Mouse (Mus musculus) limb, embryonic 10.5 days (tissue): Measurements from ENCODE around the gene Fcgbp. TPM values are rescaled to one million over a fixed set of nuclear protein-coding genes. Genes with fewer than 3 reads are reported as not detected.
A peak's percentile ranks its signal among the peaks of the same experiment; 100 is the strongest.

Source experiments
- DNase-seq: peaks from one replicate; pipeline ENCODE4 v3.0.0-alpha.2; 2017; ENCODE audit warnings: low spot score
- H3K27ac ChIP-seq: fragments of 300-500 bp; sonication (generic); 2 replicates; pipeline ENCODE4 v1.5.1; 2016; ENCODE audit warnings: mild to moderate bottlenecking
- H3K27me3 ChIP-seq: fragments of 300-500 bp; sonication (generic); 2 replicates; pipeline ENCODE4 v1.6.1; 2016; ENCODE audit warnings: low read depth, mild to moderate bottlenecking; ENCODE audit not compliant: poor library complexity, severe bottlenecking
- H3K36me3 ChIP-seq: fragments of 300-500 bp; sonication (generic); 2 replicates; pipeline ENCODE4 v1.6.1; 2016; ENCODE audit warnings: mild to moderate bottlenecking, moderate library complexity
- H3K4me1 ChIP-seq: fragments of 300-500 bp; sonication (generic); 2 replicates; pipeline ENCODE4 v1.6.1; 2016
- H3K4me3 ChIP-seq: fragments of 300-500 bp; sonication (generic); 2 replicates; pipeline ENCODE4 v1.5.1; 2016; ENCODE audit warnings: mild to moderate bottlenecking, moderate library complexity
- H3K9me3 ChIP-seq: fragments of 300-500 bp; sonication (generic); replicated peaks from 2 replicates; pipeline ENCODE4 v1.6.1; 2016; ENCODE audit warnings: mild to moderate bottlenecking
- WGBS: fragments of 180-500 bp; shearing (Covaris S2); methylation state at CpG from one replicate; pipeline ENCODE4 v1.1.7; 2016; 5-methylcytosine and 5-hydroxymethylcytosine counted together
- polyA plus RNA-seq: library from polyadenylated mRNA; unstranded; fragments of >200 nt; fragmentation: Nextera tagmentation; extraction: Ambion mirVana; gene quantifications from 2 replicates; pipeline ENCODE4 v1.2.1, GENCODE M21; 2016

Gene Fcgbp
- polyA plus RNA-seq, result 0.31 and 0.36 TPM in 2 replicates

GRCm38 (mm10) chr7:28070531-28071298 is at the start of gene Fcgbp:
Fcgbp (plus strand) TSS chr7:28071236.
- Histone ChIP-seq H3K27me3 (no peaks in the 10 kb centered on the region), H3K4me1 (peaks cover 6% of the 10 kb centered on the region), H3K9me3 (no peaks in the 10 kb centered on the region), H3K36me3 (no peaks in the 10 kb centered on the region), H3K4me3 (no peak within 1 kb of the TSS), H3K27ac (no peak within 1 kb of the TSS)
- 86% methylated on average over 21 of the region's 21 CpGs for WGBS
- no peak for DNase-seq

GRCm38 (mm10) chr7:28044524-28044923 is 26.5 kb upstream of the Fcgbp start:
- Histone ChIP-seq H3K4me1 (peaks cover 8% of the 10 kb centered on the region), H3K27me3 (no peaks in the 10 kb centered on the region), H3K4me3 (no peak overlapping the region), H3K27ac (no peak overlapping the region), H3K36me3 (peaks cover 95% of the 10 kb centered on the region), H3K9me3 (no peaks in the 10 kb centered on the region)
- WGBS, result 86% methylated on average over 4 of the region's 4 CpGs
- DNase-seq, result no peak

DNA sequence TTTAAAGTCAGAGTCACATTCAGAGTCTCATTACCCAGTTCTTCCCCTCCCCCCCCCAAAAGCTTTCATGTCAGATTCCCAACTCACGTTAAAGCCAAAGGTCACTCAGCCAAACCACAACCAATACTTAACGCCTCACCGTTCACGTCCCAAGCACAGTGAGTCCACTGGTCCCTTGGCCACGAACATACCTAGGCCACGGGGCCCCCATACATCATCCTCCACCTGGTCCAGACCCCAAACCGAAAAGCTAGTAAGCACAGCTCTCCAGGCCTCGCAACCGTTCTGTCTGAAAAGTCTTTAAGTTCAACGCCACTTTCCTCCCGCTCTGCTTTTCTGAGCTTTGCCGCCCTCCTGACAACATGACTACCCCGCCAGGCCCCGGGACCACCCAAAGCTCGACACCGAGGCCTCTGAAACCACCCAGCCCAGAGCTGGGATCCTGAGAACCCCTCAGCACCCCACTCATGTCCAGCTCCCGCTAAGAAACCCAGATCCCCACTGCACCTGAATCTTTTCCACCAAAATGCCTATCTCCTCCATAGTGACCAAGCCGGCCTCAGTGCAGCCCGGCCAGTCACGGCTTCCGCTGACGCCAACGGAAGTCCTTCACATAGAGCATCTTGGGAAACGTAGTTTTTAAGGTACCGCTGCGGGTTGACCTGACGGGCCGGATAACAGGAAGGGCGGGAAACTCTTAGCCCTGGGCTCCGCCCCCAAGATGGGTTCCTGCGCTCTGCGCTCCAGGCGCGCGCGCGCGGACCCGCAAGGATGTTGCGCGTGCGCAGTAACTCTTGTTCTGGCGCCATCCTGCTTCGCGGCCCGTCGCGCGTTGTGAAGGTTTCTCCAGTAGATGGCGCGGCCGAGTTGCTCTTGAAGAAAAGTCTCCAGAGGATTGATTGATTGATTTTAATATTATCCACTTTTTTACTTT is 21.3 kb upstream of the Fcgbp start, which contains the start of gene Psmc4:
Gene Psmc4 (minus strand): TSS at position 626 of the 934 bp plus-strand sequence.
- Histone ChIP-seq H3K27ac (peak within 1 kb of the TSS; percentile 85), H3K4me3 (peak within 1 kb of the TSS; percentile 86), H3K9me3 (no peaks in the 10 kb centered on the region), H3K4me1 (peaks cover 8% of the 10 kb centered on the region), H3K27me3 (no peaks in the 10 kb centered on the region), H3K36me3 (peaks cover 43% of the 10 kb centered on the region)
- under 1% methylated on average over 52 of the region's 52 CpGs for WGBS
- peak; percentile 97 for DNase-seq

DNA sequence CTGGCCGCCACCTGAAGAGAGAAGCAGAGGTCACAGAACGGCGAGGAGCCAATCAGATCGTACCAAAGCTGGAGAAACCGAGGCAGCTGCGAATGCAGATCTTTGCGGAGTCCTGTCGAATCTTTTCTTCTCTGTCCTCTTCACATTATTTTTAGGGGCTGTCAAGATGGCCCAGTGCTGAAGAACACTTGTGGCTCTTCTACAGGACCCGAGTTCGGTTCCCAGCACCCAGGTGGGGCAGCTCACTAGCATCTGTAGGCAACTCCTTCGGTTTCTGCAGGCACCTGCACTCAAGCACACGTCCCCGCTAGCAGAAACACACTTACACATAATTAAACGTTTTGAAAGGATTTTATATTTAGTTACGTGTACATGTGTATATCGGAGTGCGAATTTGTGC is 20.5 kb upstream of the Fcgbp start:
- Histone ChIP-seq H3K4me1 (peaks cover 8% of the 10 kb centered on the region), H3K9me3 (no peaks in the 10 kb centered on the region), H3K27ac (peak overlapping the region; percentile 85), H3K36me3 (peaks cover 34% of the 10 kb centered on the region), H3K27me3 (no peaks in the 10 kb centered on the region), H3K4me3 (peak overlapping the region; percentile 86; the same call in 1 of the 2 replicates)
- 62% methylated on average over 17 of the region's 17 CpGs for WGBS
- peak; percentile 37 for DNase-seq

- Histone ChIP-seq H3K27ac (no peak overlapping the region), H3K9me3 (no peaks in the 10 kb centered on the region), H3K4me1 (peaks cover 8% of the 10 kb centered on the region), H3K36me3 (peaks cover 7% of the 10 kb centered on the region), H3K4me3 (no peak overlapping the region), H3K27me3 (no peaks in the 10 kb centered on the region)
- WGBS, result 88% methylated on average over 6 of the region's 6 CpGs
- no peak for DNase-seq
These were observed 17.7 kb upstream of the Fcgbp start for GRCm38 (mm10) chr7:28053046-28053930.

- no peak for DNase-seq
- H3K9me3 ChIP-seq, result no peaks in the 10 kb centered on the region
- H3K4me1 ChIP-seq, result no peaks in the 10 kb centered on the region
- H3K27me3 ChIP-seq, result no peaks in the 10 kb centered on the region
- H3K36me3 ChIP-seq, result no peaks in the 10 kb centered on the region
- 96% methylated on average over 1 of the region's 1 CpGs for WGBS
- no peak overlapping the region for H3K4me3 ChIP-seq
- H3K27ac ChIP-seq, result no peak overlapping the region
These were observed 11.1 kb upstream of the Fcgbp start for GRCm38 (mm10) chr7:28059972-28060371.

- no peak overlapping the region for H3K4me3 ChIP-seq
- H3K27me3 ChIP-seq, result no peaks in the 10 kb centered on the region
- 61% methylated on average over 3 of the region's 3 CpGs for WGBS
- DNase-seq, result no peak
- peaks cover 6% of the 10 kb centered on the region for H3K4me1 ChIP-seq
- H3K36me3 ChIP-seq, result no peaks in the 10 kb centered on the region
- H3K27ac ChIP-seq, result no peak overlapping the region
- H3K9me3 ChIP-seq, result no peaks in the 10 kb centered on the region
These were observed 2.4 kb upstream of the Fcgbp start for GRCm38 (mm10) chr7:28068661-28069060.

DNA sequence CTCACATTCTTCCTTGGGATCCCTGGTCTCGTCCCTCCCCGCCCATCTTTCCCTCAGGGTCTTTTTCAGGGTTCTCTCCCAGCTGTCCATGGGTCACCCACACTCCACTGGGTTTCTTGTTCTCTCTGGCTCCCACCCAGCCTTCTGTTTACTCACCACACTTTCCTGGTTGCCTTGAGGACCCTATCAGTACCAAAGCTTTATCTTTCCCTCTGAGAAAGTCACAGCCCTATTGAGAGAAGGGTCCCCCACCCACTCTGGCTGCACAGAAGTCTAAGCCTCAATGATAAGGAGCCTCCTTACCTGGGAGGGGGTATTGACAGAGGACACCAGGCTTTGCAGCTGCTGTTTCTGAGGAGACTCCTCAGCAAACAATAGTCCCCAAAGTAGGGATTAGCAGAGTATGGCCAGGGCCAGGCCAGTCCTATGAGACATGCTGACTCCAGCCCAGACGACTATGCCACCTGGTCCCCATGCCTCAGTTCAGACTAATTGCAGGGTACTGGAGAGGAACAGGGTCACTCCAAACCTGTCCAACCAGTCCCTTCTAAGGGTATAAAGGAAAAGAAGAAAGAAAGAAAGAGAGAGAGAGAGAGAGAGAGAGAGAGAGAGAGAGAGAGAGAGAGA is 1.4 kb upstream of the Fcgbp start:
- WGBS, result 58% methylated on average over 3 of the region's 3 CpGs
- H3K27me3 ChIP-seq, result no peaks in the 10 kb centered on the region
- no peak overlapping the region for H3K4me3 ChIP-seq
- no peak for DNase-seq
- H3K4me1 ChIP-seq, result peaks cover 6% of the 10 kb centered on the region
- 0 out of 2 replicates have a peak overlapping the region, but pooled peaks have one; percentile 34 for H3K27ac ChIP-seq
- H3K9me3 ChIP-seq, result no peaks in the 10 kb centered on the region
- H3K36me3 ChIP-seq, result no peaks in the 10 kb centered on the region

DNA sequence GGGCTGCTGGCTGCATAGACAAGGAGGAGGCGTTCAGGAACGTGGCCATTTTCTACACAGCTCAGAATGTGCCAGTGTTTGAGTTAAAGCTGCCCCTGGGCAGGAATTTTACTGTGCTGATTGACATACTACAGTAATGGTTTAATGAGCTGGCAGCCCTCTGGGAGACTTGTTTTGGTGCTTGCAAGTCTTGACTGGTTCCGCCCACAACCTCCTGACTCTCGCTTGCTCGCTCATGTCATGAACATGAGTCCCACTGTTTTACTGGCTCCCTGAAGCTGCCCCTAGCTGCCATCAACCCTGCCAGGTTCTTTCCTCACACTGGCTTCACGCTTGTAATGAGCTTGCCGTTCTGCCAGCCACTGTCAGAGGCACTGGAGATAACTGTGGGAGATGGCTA is 13.2 kb downstream of the Fcgbp start:
- WGBS, result 76% methylated on average over 7 of the region's 7 CpGs
- Histone ChIP-seq H3K4me1 (no peaks in the 10 kb centered on the region), H3K4me3 (no peak overlapping the region), H3K27me3 (no peaks in the 10 kb centered on the region), H3K36me3 (no peaks in the 10 kb centered on the region), H3K9me3 (no peaks in the 10 kb centered on the region), H3K27ac (no peak overlapping the region)
- DNase-seq, result no peak

DNA sequence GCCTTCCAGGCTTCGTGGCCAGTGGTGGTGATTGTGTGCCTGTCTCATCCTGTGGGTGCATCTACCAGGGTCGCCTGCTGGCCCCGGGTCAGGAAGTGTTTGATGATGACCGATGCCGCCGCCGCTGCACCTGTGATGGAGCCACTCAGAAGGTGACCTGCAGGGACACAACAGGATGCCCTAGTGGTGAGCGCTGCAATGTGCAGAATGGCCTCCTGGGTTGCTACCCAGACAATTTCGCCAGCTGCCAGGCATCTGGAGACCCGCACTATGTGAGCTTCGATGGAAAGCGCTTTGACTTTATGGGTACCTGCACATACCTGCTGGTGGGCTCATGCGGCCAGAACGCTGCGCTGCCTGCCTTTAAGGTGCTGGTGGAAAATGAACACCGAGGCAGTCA is 15.2 kb downstream of the Fcgbp start:
- Histone ChIP-seq H3K9me3 (no peaks in the 10 kb centered on the region), H3K4me3 (no peak overlapping the region), H3K27ac (no peak overlapping the region), H3K36me3 (no peaks in the 10 kb centered on the region), H3K27me3 (no peaks in the 10 kb centered on the region), H3K4me1 (no peaks in the 10 kb centered on the region)
- DNase-seq, result no peak
- 81% methylated on average over 16 of the region's 16 CpGs for WGBS

DNA sequence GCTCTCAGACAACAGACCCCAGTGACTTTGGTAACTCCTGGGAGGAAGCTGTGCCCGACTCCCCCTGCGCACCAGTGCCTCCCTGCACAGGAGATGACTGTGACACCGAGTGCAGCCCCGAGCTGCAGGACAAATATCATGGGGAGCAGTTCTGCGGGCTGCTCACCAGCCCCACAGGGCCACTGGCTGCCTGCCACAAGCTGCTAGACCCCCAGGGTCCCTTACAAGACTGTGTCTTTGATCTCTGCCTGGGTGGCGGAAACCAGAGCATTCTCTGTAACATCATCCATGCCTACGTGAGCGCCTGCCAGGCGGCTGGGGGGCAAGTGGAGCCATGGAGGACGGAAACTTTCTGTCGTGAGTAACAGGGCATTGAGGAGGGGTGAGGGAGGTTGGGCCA is 22.5 kb downstream of the Fcgbp start:
- Histone ChIP-seq H3K36me3 (no peaks in the 10 kb centered on the region), H3K27ac (no peak overlapping the region), H3K9me3 (no peaks in the 10 kb centered on the region), H3K4me3 (no peak overlapping the region), H3K4me1 (peaks cover 4% of the 10 kb centered on the region), H3K27me3 (no peaks in the 10 kb centered on the region)
- DNase-seq, result no peak
- 43% methylated on average over 11 of the region's 11 CpGs for WGBS

DNA sequence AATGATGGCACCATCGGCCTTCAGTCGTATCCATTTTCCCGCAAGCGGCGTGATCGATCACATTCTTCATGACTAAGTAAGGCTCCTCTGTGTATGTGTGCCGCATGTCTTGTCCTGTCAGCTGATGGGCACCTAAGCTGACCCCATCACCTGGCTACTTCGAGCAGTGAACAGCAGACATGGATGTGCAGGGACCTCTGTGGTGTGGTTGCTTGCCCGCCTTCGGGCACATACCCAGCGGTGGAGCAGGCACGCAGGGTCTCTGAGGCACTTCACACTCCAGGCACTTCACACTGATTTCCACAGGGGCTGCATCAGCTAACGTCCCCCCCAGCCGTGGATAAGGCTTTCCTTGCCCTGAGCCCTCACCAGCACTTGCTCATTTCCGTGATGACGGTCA is 28.1 kb downstream of the Fcgbp start:
- H3K4me3 ChIP-seq, result no peak overlapping the region
- peaks cover 8% of the 10 kb centered on the region; the same call in 1 of the 2 replicates for H3K27me3 ChIP-seq
- H3K4me1 ChIP-seq, result no peaks in the 10 kb centered on the region
- DNase-seq, result no peak
- peaks cover 3% of the 10 kb centered on the region; the same call in 1 of the 2 replicates for H3K9me3 ChIP-seq
- H3K27ac ChIP-seq, result no peak overlapping the region
- WGBS, result 94% methylated on average over 16 of the region's 16 CpGs
- H3K36me3 ChIP-seq, result no peaks in the 10 kb centered on the region
